Mouse (Mus musculus): ENCODE data around the gene Xylt1.

Xylt1 gene

GRCm38 (mm10) chr7:117481404-117481803, 100.6 kb downstream of the Xylt1 start:
- DNase-seq (ENCODE audit: low read depth, low spot score), result no peak

GRCm38 (mm10) chr7:117482701-117483100, 101.9 kb downstream of the Xylt1 start:
- no peak for DNase-seq (ENCODE audit: low read depth, low spot score)

GRCm38 (mm10) chr7:117484589-117484988, 103.8 kb downstream of the Xylt1 start:
- no peak for DNase-seq (ENCODE audit: low read depth, low spot score)

GRCm38 (mm10) chr7:117484989-117485536, 104.3 kb downstream of the Xylt1 start:
- no peak for DNase-seq (ENCODE audit: low read depth, low spot score)

- DNase-seq (ENCODE audit: low read depth, low spot score), result no peak
Observed at GRCm38 (mm10) chr7:117486425-117487172, 105.8 kb downstream of the Xylt1 start.

- no peak for DNase-seq (ENCODE audit: low read depth, low spot score)
Observed at GRCm38 (mm10) chr7:117487173-117487490, 106.4 kb downstream of the Xylt1 start.

GRCm38 (mm10) chr7:117489973-117490372, 109.2 kb downstream of the Xylt1 start:
- no peak for DNase-seq (ENCODE audit: low read depth, low spot score)

GRCm38 (mm10) chr7:117490500-117491205, 109.9 kb downstream of the Xylt1 start:
- no peak for DNase-seq (ENCODE audit: low read depth, low spot score)

- DNase-seq (ENCODE audit: low read depth, low spot score), result no peak
Observed at GRCm38 (mm10) chr7:117491495-117491894, 110.7 kb downstream of the Xylt1 start.

GRCm38 (mm10) chr7:117494210-117494609, 113.4 kb downstream of the Xylt1 start:
- no peak for DNase-seq (ENCODE audit: low read depth, low spot score)

GRCm38 (mm10) chr7:117494618-117495310, 114.0 kb downstream of the Xylt1 start:
- DNase-seq (ENCODE audit: low read depth, low spot score), result no peak

GRCm38 (mm10) chr7:117495751-117496150, 115.0 kb downstream of the Xylt1 start:
- DNase-seq (ENCODE audit: low read depth, low spot score), result no peak

GRCm38 (mm10) chr7:117498173-117498572, 117.4 kb downstream of the Xylt1 start:
- DNase-seq (ENCODE audit: low read depth, low spot score), result no peak

- no peak for DNase-seq (ENCODE audit: low read depth, low spot score)
Observed at GRCm38 (mm10) chr7:117501355-117502181, 120.8 kb downstream of the Xylt1 start.

GRCm38 (mm10) chr7:117502415-117502814, 121.6 kb downstream of the Xylt1 start:
- DNase-seq (ENCODE audit: low read depth, low spot score), result no peak

GRCm38 (mm10) chr7:117503714-117504113, 122.9 kb downstream of the Xylt1 start:
- DNase-seq (ENCODE audit: low read depth, low spot score), result no peak

- DNase-seq (ENCODE audit: low read depth, low spot score), result no peak
Observed at GRCm38 (mm10) chr7:117505791-117506190, 125.0 kb downstream of the Xylt1 start.

GRCm38 (mm10) chr7:117507351-117507750, 126.6 kb downstream of the Xylt1 start:
- DNase-seq (ENCODE audit: low read depth, low spot score), result no peak

- DNase-seq (ENCODE audit: low read depth, low spot score), result no peak
Observed at GRCm38 (mm10) chr7:117508090-117508489, 127.3 kb downstream of the Xylt1 start.

GRCm38 (mm10) chr7:117510113-117510512, 129.3 kb downstream of the Xylt1 start:
- DNase-seq (ENCODE audit: low read depth, low spot score), result no peak

GRCm38 (mm10) chr7:117512301-117512700, 131.5 kb downstream of the Xylt1 start:
- no peak for DNase-seq (ENCODE audit: low read depth, low spot score)
